In genomic region chr7:119550471-119551222, GRCm38 (mm10) we compare ENCODE assay signal across 24 mouse cellular contexts. TPM values are rescaled to one million over a fixed set of nuclear protein-coding genes. Genes with fewer than 3 reads are reported as not detected.
"Had no signal": no experiment of that assay in that cellular context is flagged by ENCODE, and none has a peak within 500 bp of the region (broad histone marks: within the 10 kb centered on the region; RNA-seq: fewer than 3 reads in every experiment).

No protein-coding gene starts in this region.

- H3K27me3 ChIP-seq: midbrain, embryonic 12.5 days; neural tube, embryonic 13.5 days; neural tube, embryonic 15.5 days had no signal

- H3K9ac ChIP-seq: lung, embryonic 14.5 days; midbrain, embryonic 12.5 days; neural tube, embryonic 13.5 days; neural tube, embryonic 15.5 days had no signal

- H3K4me2 ChIP-seq: lung, embryonic 14.5 days; midbrain, embryonic 12.5 days; neural tube, embryonic 13.5 days; neural tube, embryonic 15.5 days had no signal

- H3K27ac ChIP-seq: midbrain, embryonic 10.5 days; midbrain, embryonic 12.5 days; neural tube, embryonic 13.5 days; neural tube, embryonic 15.5 days had no signal

- H3K4me3 ChIP-seq: midbrain, embryonic 10.5 days; midbrain, embryonic 12.5 days; myocyte; neural tube, embryonic 13.5 days; neural tube, embryonic 15.5 days had no signal

- H3K36me3 ChIP-seq: midbrain, embryonic 10.5 days; midbrain, embryonic 12.5 days; neural tube, embryonic 13.5 days; neural tube, embryonic 15.5 days had no signal

- DNase-seq: lung, embryonic 14.5 days; lung, postnatal 10 days; lung, postnatal 4 days; midbrain, embryonic 14.5 days; retina, postnatal 1 day; right cerebral cortex, adult 18-20 months; right cerebral cortex, postnatal 25 days; right cerebral cortex, postnatal 4 days; spleen, adult 18-20 months; thymus, adult 18-20 months; thymus, postnatal 14 days; thymus, postnatal 36 days had no signal

- H3K4me1 ChIP-seq: midbrain, embryonic 10.5 days; midbrain, embryonic 12.5 days; neural tube, embryonic 13.5 days; neural tube, embryonic 15.5 days had no signal

- ATAC-seq: midbrain, embryonic 16.5 days had no signal

- H3K9me3 ChIP-seq: midbrain, embryonic 10.5 days; midbrain, embryonic 12.5 days; neural tube, embryonic 13.5 days; neural tube, embryonic 15.5 days had no signal

RNA-seq across cellular contexts. Expression of gene Acsm2, which starts 3.5 kb away (rescaled TPM):
- polyA plus RNA-seq: lung, embryonic 14.5 days; lung, embryonic 16.5 days; midbrain, embryonic 10.5 days; midbrain, embryonic 12.5 days; midbrain, embryonic 14.5 days; midbrain, embryonic 16.5 days; myocyte; neural tube, embryonic 11.5 days; neural tube, embryonic 13.5 days; neural tube, embryonic 15.5 days; small intestine, adult 2 months; stomach, embryonic 14.5 days; stomach, embryonic 16.5 days; thymus, postnatal 0 days had no signal

RNA-seq across cellular contexts. Expression of gene Pdilt, which starts 27.4 kb away (rescaled TPM):
- polyA plus RNA-seq: lung, embryonic 16.5 days; midbrain, embryonic 10.5 days; midbrain, embryonic 12.5 days; myocyte; small intestine, adult 2 months; stomach, embryonic 14.5 days; stomach, embryonic 16.5 days; thymus, postnatal 0 days had no signal

RNA-seq across cellular contexts. Expression of gene Acsm5, which starts 31.4 kb away (rescaled TPM):
- polyA plus RNA-seq: lung, embryonic 16.5 days; midbrain, embryonic 10.5 days; midbrain, embryonic 12.5 days; midbrain, embryonic 14.5 days; myocyte; neural tube, embryonic 11.5 days; neural tube, embryonic 13.5 days; stomach, embryonic 14.5 days; stomach, embryonic 16.5 days; thymus, postnatal 0 days had no signal

RNA-seq across cellular contexts. Expression of gene Acsm1, which starts 56.2 kb away (rescaled TPM):
- polyA plus RNA-seq: midbrain, embryonic 10.5 days; midbrain, embryonic 12.5 days; midbrain, embryonic 14.5 days; midbrain, embryonic 16.5 days; myocyte; neural tube, embryonic 11.5 days; neural tube, embryonic 13.5 days; neural tube, embryonic 15.5 days; small intestine, adult 2 months; stomach, embryonic 14.5 days; thymus, postnatal 0 days had no signal
